Mouse (Mus musculus): ENCODE measurements around the gene Ppp1r14b.
"Not testable (repeated sequence)": the region's sequence is repeated elsewhere in the genome, so short reads cannot be mapped to it uniquely, and the experiment has no call there.

The Ppp1r14b gene

GRCm38 (mm10) chr19:6977759-6978638 lies 3.2 kb downstream of the Ppp1r14b start:
- DNase-seq, result no peak

- no peak for DNase-seq
These were observed 3.8 kb downstream of the Ppp1r14b start for GRCm38 (mm10) chr19:6978639-6978974.

DNA sequence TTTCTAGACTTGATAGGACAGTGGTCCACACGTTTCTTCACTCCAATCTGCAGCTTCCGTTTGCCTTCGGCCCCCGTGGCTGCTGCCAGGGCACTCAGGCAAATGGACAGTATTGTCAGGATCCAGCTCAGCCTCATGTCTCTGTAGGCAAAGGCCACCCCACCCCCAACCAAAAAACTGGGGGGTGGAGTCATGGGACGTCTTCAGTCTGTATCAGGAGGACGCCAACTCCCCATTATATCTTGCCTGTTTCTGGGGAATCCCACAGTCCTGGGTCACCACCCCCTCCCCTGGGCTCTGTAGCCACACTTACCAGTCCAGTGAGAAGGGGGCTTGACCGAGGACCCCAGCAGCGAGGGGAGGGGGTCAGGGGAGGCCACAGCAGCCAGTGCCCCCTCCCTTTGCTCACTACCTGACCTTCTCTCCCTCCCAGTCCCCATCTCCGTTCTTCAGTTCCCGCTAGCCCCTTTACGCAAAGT lies 4.3 kb downstream of the Ppp1r14b start:
- DNase-seq, result peak; percentile 66

DNA sequence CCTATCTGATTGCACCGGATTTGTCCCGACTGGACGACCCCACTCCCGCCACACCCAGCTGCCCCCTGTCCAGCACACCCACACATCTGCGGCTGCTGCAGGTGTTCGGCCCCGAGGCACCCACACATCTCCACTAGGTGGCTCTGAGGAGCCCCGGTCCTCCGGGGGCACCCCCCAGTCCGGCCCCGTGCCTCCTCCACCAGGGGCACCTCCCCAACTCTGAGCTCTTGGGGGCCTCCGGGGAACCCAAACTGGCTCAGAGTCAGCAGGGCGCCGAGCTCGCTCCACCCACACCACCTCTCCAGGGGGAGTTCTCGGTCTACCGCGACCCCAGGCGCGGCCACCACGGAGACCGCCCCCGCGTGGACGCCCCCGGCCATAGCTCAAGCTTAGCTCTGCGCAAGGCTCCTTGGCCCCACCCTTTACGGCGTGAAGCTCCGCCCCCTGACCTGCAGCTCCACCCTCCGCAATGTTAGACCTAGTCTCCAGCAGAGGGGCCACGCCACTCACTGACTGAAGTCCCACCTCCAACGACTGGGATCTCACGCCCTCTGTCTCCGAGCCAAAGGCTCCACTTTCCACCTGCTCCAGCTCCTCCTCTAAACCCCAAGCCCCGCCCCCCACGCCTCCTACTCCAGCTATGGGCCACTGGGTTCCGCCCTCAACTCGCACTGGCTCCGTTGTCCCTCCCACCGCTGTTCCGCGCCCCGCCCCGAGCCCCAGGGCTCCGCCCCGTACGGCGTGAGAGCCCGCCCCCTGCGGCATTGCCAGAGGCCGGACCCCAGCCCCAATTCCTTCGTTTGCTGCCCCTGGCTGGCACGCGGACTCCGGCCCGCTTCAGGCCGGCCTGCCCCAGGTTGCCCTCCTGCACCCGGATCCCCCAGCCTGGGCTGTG lies 5.0 kb downstream of the Ppp1r14b start:
- peak; percentile 100 for DNase-seq

DNA sequence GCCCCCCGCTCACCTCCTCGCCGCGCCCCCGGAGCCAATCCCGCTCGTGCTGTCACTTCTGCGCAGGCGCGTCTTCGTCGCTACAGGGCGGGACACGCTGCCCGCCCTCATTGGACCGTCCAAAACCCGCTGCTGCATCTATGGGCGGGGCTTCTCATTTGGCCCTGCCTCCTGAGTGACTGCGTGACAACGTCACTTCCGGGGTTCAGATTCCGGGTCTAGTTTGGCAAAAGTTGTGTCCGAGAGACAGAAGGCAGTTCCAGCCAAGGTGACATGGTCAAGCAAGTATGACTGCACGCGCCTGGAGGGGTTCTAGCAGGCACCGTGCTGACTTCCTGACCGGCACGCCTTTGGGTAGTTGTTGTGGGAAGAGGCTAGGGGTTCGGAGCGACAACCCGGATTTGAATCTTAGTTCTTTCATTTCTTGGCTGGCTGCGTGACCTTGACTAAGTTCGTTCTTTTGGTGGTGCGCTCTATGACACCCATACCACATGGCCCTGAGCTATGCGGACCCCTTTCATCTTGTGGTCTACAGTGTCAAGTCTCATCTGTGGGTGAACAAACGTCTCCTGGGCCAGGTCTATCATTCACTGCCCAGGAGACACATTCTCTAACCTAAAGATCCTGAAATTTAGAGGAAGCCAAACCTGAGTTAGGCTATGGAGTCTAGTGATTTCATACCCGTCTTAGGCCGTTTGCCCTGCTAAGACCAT lies 5.8 kb downstream of the Ppp1r14b start, which contains the start of gene Fkbp2:
TSS of gene Fkbp2 (minus strand) at position 121 of the 713 bp plus-strand sequence.
- peak; percentile 99 for DNase-seq

DNA sequence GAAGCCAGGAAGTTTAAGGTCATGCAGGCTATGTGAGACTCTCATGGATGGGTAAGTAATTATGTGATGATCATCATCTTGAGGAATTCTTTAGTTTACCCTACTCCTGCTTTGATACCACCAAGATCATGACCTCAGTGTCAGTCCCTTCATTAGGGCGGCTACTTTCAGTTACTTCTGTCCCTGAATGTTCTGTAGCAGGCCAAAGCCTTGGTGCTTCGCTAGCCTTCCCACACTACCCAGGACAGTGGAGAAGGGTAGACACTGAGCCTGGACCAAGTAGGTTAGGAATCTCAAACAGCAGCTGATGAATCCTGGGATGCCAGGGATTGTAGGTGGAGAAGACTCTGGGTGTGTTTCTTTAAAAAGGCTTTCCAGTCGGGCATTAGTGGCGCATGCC lies 6.7 kb downstream of the Ppp1r14b start:
- DNase-seq, result no peak

DNA sequence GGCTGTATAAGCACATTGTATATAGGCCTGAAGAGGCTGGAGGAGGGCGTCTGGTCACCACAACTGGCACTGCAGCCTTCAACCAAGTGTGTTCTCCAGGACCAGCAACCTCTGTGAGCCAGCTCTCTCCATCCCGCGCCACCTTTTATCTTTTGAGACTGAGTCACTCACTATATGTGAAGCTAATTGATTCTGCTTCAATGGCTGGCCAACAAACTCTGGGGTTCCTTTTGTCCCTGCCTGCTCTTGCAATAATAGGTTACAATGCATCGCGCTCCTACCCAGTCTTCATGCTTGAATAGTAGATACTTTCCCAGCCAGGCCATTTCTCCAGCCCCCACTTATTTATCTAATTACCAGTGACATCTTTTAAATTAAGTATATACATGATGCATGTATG lies 8.9 kb downstream of the Ppp1r14b start:
- DNase-seq, result no peak

DNA sequence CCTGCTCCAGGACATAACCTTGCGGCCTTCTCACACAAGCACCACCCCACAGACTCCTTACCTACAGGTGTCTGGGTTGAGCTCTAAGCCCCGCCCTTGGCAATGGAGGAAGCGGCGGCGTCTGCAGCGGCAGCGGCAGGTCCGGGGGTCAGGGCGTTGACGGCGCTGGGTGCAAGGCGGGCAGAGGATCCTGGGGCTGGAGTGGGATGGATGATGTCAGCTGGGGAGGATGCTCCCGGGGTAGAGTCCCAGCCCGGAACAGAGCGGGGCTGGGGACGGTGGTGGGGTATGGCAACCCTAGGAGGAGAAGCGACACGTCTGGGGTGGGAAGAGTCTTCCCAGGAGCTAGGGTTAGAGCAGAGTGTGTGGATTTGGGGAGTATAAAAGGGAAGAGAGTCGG lies 10.5 kb downstream of the Ppp1r14b start:
- DNase-seq, result peak; percentile 21

- DNase-seq, result peak; percentile 8
These were observed 11.4 kb downstream of the Ppp1r14b start for GRCm38 (mm10) chr19:6985951-6986708.

DNA sequence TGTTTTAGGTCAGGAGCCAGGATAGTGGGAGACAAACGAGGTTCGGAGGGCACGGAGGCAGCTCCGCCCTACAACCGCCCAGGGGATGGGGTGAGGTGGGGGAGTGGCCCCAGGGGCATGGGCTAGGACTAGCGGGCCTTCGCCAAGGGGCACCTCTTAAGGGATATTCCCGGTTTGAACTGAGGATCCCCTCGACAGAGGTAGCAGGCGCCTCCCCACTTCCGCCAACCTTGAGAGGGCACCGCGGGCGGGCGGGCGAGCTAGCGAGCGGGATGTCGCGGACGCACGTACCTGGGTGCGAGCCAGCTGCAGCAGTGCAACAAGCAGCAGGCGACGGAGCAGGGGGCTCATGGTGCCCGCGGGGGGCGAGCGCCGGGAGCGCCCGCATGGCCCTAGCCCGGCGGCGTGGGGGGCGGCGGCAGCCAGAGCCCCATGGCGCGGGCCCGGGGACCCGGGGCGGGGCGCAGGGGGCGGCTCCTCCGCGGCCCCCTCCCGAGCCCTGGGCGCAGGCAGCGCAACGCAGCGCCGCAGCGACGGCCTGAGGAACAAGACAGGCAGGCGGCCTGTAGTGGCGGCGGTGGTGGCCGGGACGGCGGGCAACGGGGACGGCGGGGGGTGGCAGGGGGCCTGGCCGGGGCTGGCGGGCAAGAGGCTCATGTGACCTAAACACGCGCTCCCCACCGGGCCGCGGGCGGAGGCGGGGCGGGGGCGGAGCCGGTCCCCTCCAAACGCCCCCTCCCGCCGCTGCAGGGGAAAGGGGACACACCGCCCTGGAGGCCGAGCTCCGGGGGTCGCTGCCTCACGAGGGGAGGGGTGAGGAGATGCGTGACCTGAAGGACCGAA lies 12.5 kb downstream of the Ppp1r14b start, which contains the start of gene Vegfb:
TSS of gene Vegfb (minus strand) at position 591 of the 843 bp plus-strand sequence.
- peak; percentile 85 for DNase-seq

DNA sequence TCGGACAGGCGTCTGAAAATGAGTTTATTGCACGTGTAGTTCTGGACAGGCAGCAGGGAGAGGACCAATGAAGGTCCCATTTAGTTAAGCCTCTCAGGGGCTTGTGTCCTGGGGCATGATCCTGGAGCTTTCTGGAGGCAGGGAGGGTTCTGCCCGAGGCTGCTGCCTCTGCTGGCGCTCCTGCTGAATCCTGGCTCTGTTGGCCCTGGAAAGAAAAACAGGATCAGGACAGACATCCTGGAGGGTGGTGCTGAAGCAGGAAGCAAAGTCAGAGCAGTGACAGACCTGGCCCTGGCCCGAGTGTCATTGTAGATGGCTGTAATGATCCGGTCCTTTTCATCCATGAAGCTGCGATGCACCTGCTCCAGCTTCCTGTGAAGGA lies 13.1 kb downstream of the Ppp1r14b start:
- no peak for DNase-seq

- peak; percentile 7 for DNase-seq
These were observed 14.5 kb downstream of the Ppp1r14b start for GRCm38 (mm10) chr19:6989251-6989650.

- no peak for DNase-seq
These were observed 15.9 kb downstream of the Ppp1r14b start for GRCm38 (mm10) chr19:6990712-6991111.

GRCm38 (mm10) chr19:6991166-6991565 lies 16.4 kb downstream of the Ppp1r14b start:
- not testable (repeated sequence) for DNase-seq

DNA sequence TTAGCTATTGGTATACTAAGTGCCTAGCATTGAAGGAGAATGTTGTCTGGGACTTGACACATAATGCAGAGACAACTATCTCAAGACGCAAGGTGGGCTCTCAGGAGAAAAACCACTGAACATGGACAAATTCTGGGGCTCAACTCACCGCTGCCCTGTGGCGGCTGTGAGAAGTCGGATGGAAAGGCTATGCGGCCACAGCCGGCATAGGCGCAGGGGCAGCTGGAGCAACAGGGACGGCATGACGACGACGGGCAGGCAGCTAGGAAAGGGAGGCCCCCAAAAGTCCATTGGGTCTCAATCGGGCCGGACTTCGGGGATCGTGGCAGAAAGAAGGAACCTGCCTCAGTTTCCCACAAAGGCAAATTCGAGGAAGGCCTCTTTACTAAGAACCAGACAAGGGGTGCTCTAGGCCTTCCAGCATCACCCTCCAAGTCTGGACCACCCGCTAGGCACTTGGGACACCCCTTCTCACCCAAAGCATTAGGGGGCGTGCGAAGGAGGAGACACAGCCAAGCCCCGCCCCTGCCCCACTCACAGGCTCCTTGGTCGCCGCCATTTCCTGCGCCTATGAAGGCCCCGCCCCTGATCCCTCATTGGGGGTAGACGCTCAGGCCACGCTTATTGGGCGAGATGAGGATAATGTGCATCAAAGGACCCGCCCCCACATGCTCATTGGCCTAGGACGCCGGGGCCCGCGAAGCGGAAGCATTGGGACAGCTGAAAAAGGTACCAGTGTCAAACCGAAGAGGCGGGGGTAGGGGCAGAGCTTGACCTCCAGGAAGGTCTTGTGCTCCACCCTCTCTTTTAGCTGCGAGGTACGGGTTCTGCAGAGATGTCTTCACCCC lies 17.5 kb downstream of the Ppp1r14b start, which contains the start of gene Dnajc4:
TSS of gene Dnajc4 (minus strand) at position 562 of the 848 bp plus-strand sequence.
- peak; percentile 99 for DNase-seq

DNA sequence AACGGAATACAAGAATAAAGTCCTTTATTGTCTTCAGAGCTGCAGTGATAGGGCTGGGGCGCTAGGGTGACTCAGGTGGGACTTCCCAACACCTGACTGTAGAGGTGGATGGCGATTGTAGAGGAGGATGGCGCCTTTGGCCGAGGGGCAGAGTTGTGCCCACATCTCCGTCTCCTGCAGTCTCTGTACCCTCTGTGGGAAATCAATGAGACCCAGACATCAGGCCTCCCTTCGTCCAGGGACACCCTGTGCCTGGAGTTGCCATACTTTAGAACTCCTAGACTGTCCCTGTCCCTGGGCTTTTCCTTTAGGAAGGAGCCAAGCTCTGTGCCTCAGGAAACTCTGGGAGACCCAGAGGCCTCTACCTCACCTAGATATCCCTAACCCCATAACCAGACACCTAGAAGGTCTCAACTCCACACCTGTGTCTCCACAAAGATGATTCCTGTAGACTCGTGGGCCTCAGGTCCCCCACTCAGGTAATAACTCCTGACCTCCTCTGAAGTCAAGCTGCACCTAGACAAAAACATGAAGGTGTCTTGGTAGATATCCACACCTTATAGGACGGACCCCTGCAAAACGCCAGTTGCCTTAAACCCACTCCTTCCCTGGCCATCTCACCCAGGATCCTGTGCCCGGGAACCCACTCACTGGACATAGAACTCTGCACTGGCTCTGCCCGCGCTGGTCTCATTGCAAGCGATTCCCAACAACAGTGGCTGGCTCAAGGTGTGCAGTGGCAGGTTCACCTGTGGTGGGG lies 18.4 kb downstream of the Ppp1r14b start:
- DNase-seq, result peak; percentile 4

DNA sequence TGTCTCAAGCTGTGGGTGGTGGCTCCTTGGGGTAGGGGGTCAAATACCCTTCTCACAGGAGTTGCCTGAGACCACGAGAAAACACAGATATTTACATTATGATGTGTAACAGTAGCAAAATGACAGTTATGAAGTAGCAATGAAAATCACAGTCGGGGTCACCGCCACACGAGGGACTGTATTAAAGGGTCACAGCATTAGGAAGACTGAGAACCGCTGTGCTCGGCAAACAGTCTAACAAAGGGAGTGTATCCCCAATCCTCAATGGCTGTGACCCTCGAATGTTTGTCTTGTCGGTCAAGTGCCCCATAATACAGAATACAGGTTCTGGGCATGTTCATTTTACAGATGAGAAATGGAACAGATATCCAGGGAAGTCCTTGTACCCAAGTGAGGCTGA lies 19.2 kb downstream of the Ppp1r14b start:
- peak; percentile 3 for DNase-seq

DNA sequence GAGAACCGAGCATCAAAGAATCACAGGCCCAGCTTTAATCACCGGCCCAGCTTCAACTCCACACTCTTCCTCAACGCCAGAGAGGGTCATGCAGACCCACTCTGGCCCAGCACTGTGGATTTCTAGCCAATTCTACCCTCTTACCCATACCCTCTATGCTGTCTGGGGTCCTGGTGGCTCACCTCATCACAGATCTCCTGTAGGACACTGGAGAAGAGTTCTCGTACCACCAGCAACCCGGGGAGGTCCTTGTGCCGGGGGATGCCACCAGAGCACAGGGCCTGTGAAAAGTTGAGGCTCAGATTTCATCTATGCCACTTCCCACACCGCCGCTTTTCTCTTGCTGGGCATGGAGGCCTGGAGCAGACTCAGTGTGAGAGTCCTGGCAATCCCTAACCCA lies 19.7 kb downstream of the Ppp1r14b start:
- DNase-seq, result peak; percentile 2
